ENCODE assay signal across 19 mouse cellular contexts in genomic region chr5:64823431-64823830, GRCm38 (mm10).
"Had no signal": no experiment of that assay in that cellular context is flagged by ENCODE, and none has a peak within 500 bp of the region (broad histone marks: within the 10 kb centered on the region; RNA-seq: fewer than 3 reads in every experiment).

No protein-coding gene starts in this region.

- H3K9me3 ChIP-seq: liver, embryonic 15.5 days; lung, embryonic 15.5 days; megakaryocyte, embryonic 14.5 days; midbrain, embryonic 13.5 days; midbrain, embryonic 15.5 days; neural tube, embryonic 12.5 days; stomach, embryonic 15.5 days had no signal

- H3K4me2 ChIP-seq: liver, embryonic 15.5 days; lung, embryonic 15.5 days; midbrain, embryonic 11.5 days; midbrain, embryonic 13.5 days; midbrain, embryonic 15.5 days; neural tube, embryonic 12.5 days; stomach, embryonic 15.5 days had no signal

- H3K4me1 ChIP-seq: midbrain, embryonic 13.5 days; midbrain, embryonic 15.5 days; neural tube, embryonic 12.5 days had no signal

- H3K4me3 ChIP-seq: liver, embryonic 15.5 days; lung, embryonic 15.5 days; megakaryocyte, embryonic 14.5 days; midbrain, embryonic 13.5 days; midbrain, embryonic 15.5 days; neural tube, embryonic 12.5 days; stomach, embryonic 15.5 days had no signal

- ATAC-seq: liver, postnatal 0 days; lung, postnatal 0 days; midbrain, embryonic 13.5 days; midbrain, embryonic 15.5 days had no signal

- H3K9ac ChIP-seq: liver, embryonic 15.5 days; liver, postnatal 0 days; lung, embryonic 15.5 days; midbrain, embryonic 13.5 days; midbrain, embryonic 15.5 days; neural tube, embryonic 12.5 days; stomach, embryonic 15.5 days had no signal

- H3K27ac ChIP-seq: liver, embryonic 15.5 days; lung, embryonic 15.5 days; macrophage; midbrain, embryonic 13.5 days; midbrain, embryonic 15.5 days; neural tube, embryonic 12.5 days; stomach, embryonic 15.5 days; stomach, postnatal 0 days had no signal

- DNase-seq: liver, postnatal 0 days; lung, adult 2 months; lung, postnatal 14 days; lung, postnatal 36 days; right cerebral cortex, postnatal 14 days; thymus, adult 2 months; thymus, postnatal 14 days; thymus, postnatal 36 days had no signal

- H3K27me3 ChIP-seq: liver, embryonic 15.5 days; lung, embryonic 15.5 days; megakaryocyte, embryonic 14.5 days; midbrain, embryonic 13.5 days; midbrain, embryonic 15.5 days; neural tube, embryonic 12.5 days; stomach, embryonic 15.5 days had no signal
